Mouse (Mus musculus): ENCODE measurements around the gene Alg9.

Gene Alg9

DNA sequence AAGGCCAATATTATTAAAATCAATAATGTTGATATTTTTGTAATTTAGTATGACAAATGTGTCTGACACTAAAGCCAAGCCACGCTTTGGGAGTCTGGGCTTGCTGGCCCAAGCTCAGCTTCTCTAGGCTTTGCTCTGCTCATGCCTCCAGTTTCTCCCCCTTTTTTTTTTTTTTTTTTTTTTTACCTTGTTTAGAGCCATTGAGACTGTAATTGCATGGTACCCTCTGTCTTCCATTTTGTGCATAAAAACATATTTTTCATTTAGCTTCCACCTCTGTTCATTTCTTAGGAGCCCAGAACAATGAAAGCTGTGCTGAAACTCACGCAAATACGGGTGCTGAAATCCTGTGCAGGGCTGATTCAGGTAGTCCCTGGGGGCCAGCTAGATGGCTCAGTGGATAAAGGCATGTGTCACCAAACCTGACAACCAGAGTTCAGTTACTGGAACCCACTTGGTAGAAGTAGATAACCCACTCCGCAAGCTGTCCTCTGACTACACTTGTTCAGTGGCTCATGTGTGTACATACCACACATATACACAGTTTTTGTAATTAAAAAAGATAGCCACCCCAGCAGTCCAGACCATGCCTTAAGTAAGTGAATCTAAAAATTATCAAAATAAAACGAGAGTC, 80.4 kb downstream of the Alg9 start:
- no peak for DNase-seq

DNA sequence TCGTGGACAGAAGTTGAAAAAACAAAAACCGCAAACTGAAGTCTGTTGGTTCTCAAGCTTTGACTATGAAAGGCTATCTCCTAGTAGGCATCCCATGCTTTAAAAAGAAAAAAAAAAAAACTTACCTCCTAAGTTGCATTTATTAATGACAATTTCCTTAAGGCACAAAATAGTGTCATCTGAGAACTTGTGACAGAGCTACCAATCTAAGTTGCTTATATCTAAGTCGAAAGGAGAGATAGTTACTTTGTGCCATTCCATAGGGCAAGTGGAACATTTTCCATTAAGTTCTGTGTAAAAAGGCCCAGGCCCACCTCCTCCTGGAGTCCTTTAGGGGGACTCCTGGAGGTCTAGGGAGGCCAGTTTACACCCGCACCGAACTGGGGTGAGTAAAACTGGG, 81.0 kb downstream of the Alg9 start:
- no peak for DNase-seq

DNA sequence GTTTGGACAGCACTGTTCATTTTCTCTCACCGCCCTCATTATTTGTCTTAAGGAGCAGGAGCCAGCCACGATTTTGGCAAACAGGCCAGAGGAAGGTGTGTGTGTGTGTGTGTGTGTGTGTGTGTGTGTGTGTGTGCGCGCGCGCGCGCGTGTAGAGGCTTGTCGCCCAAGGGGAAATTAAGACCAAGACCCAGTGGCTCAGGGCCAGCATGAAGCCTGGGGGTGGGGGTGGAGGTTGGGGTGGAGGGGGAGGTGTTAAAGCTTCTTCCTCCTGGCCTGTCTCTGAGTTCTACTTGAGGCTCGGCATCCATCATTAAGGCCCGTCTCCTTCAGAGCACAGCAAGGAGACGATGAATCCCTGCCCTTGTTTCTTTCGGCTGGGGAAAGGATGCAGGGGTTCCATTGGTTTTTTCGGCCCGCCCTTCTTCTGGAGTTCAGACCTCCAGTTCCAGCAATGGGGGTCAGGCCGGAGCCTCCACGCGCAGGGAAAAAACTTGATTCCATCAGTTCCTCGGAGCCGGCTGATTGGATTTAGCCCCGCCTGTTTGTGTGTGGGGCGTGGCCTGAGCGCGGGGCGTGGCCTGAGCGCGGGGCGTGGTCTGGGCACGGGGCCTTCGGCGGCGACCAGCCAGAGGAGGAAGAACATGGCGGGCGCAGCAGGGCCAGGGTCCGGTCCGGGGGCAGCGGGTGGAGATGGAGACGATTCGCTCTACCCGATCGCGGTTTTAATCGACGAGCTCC, 81.7 kb downstream of the Alg9 start:
- peak; percentile 93 for DNase-seq

DNA sequence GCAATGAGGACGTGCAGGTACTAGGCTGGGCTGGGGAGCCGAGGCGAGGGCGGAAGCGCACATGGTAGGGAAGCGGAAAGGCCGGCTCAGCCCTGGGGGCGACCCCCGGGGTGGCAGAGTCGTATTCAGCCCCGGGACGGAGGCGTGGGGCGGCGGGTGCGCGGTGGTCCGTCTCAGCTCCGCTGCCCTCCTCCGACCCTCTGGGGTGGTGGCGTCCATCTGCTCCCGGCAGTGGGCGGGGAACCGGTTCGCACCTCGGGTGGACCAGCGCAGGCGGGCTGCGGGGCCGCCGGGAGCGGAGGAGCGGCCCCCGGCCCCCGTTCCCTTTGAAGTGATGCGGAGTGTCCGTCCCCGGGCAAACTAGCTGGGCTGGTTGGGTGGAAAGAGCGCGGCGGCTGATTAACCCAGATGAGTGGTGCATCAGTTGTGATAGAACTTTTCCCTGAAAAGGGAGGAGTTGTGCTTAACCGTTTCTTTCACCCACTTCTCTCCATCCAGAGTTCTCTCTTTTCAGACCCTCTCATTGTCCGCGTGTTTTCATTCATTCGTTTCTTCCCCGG, 82.3 kb downstream of the Alg9 start:
- DNase-seq = no peak

DNA sequence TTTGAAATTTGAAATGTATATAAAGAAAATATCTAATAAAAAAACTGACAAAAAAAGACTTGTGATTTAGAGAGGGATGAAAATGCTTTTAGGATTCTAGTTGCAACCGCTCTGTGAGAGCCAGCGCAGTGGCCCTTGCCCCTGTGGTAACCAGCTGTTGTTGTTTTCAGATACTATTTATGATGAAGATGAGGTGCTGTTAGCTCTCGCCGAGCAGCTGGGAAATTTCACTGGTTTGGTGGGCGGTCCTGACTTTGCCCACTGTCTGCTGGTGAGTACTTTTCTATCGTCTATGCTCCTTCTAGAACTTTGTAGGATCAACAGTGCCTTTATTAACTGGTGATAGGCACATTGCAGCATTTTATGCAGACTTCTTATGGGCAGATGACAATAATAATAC, 83.9 kb downstream of the Alg9 start:
- no peak for DNase-seq

DNA sequence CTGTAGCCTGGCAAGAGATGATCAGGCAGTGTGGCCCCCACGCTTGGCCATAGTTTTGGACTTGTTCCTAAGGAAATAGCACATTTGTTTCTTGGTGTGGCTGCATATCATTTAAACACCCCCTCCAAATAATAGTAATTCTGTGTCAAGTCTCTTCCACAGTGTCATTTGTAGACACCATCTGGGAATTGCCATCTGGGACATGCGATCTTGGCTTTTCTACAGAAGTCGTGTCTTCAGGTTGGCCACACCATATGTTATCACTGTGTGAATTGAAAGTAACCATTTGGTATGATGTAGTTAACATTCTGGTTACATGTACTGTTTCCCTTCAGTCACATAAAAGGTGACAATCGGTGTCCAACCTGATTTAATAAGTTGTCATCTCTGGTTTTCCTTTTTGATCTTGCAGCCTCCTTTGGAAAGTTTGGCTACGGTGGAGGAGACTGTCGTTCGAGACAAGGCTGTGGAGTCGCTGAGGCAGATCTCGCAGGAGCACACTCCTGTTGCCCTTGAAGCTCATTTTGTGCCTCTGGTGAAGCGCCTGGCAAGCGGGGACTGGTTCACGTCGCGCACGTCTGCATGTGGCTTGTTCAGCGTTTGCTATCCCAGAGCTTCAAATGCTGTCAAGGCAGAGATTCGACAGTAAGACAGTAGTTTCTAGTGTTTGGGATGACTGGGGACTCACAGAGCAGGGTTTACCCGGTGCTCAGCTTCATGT, 86.5 kb downstream of the Alg9 start:
- DNase-seq = no peak

DNA sequence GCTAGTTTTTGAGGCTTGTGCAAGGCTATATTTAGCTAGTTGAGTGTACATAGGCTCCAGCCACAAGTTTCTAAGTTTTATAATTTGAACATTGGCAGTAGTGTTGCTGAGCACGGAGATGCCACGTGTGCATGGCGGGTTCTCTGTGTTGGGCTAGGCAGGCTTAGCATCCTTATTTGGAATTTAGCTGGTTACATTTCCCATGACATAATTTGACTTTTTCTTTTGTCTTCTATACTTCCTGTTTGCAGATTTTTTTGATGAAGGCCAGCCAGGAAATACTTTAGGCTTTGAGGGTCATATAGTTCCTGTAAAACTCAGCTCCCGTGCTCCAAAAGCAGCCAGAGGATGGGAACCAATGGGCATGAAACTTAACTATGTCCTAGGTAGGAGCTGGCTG, 89.0 kb downstream of the Alg9 start:
- DNase-seq = no peak

DNA sequence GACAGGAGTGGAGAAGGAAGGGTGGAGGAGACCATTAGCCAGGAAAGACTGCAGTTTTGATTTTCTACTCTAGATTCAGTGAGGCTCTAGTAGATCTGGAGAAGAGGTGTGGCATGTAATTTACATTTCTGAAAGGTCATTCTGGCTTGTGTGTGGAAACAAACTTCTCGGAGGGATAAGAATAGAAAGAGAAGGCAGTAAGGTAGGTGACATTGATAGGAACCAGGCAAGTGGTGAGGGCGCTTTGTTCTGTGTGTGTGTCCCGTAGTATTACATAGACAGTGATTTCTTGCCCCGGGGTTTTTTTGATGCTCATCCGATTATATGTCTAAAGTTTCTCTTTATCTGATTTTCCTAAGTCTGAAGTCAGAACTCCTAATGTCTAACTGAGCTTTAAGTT, 90.1 kb downstream of the Alg9 start:
- no peak for DNase-seq

DNA sequence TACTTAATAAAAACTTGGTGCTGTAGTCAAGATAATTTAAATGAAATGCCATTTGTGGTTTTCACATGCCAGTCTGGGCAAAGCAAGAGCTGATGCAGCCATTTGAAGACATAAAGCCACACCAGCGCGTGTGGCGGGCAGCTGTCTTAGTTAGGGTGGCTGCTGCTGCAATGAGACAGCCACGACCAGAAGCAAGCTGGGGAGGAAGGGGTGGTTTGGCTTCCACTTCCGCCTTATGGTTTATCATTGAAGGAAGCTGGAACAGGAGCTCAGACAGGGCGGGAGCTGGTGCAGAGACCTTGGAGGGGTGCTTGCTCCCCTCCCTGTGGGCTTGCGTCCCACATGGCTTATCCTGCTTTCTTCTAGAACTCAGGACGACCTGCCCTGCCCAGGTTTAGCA, 91.0 kb downstream of the Alg9 start:
- peak; percentile 65 for DNase-seq

DNA sequence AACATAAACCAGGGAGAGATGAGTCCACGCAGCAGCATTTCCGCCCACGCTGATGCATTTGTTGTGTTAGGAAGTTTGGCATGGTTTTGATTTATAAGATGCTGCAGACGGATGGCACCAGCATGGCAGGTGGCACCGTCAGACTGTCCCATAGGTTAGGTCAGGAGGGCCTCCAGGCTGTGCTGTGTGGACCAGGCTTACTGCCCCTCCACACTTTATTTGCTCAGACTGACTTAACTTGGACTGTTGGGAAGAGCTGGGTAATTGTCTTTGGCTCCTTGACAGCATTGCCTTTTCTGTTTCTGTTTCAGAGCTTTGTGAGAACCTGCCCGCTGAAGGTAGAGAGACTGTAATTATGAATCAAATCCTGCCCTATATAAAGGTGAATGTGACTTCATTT, 92.2 kb downstream of the Alg9 start:
- no peak for DNase-seq

DNA sequence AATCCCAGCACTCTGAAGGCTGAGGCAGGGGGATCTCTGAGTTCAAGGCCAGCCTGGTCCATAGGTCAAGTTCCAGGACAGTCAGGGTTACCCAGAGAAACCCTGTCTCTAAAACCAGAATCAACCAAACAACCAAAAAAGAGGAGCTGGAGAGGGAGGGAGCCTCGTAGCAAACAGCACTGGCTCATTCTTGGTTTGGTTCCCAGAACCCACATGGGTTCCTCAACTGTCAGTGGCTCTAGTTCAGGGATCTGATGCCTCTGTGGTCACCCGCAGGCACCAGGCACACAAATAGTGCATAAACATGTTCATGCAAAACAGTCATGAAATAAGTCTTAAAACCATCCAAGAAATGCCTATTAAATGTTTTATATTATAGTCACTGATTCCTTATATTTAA, 93.4 kb downstream of the Alg9 start:
- DNase-seq = no peak

DNA sequence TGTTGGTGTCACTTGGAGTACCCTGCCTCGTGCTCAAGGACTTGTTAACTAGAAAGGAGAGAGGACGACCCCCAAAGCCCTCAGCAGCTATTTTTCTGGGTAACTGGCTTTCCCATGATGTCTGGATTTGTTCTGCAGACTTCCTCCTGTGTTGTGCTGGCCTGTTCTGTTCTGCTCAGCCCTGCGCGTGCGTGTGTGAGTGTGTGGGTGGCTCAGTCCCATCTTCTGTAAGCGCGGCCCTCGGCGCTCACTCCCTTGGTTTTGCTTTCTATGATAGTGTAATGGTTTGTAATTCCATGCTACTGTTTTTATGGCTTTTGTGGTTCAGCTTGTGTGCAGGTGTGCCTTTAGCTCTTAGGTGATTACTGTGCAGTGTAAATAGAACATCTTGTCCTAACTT, 98.4 kb downstream of the Alg9 start:
- DNase-seq = no peak

DNA sequence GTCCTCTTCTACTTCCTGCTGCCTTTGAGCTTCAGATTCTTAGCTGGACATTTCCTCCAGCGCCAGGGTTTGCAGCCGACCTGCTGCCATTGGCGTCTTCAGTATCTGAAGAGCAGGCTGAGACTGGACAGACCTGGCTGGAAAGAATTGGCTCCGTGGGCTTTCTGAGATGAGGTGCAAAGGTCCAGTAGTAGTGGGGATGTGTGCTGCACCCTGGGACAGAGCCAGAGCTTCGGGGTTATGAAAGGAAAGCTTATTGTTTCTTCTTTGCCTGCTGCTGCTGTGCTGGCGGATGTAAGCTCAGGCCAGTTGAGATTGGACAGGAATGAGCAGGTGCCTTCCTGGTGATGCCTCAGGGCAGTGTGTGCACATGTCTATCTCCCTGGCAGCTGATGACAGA, 99.2 kb downstream of the Alg9 start:
- no peak for DNase-seq

DNA sequence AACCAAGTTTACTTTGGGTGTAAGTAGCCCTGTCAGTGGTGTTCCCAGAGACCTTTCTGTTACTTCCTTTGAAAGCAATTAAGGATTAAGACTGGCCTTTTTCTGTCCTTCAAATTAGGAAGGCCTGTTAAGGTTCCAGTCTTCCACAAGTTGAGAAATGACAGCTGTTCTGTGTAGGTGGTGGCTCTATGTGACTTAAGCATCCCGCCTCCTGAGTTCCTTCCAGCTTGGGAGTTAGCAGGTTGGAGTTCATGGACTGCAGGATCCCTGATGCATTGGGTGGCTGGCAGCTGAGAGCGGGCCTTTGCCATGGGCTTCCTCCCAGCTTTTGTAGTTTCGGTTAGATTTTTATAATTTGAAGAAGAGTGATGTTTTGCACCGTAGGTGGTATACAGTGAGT, 100.7 kb downstream of the Alg9 start:
- DNase-seq = no peak

DNA sequence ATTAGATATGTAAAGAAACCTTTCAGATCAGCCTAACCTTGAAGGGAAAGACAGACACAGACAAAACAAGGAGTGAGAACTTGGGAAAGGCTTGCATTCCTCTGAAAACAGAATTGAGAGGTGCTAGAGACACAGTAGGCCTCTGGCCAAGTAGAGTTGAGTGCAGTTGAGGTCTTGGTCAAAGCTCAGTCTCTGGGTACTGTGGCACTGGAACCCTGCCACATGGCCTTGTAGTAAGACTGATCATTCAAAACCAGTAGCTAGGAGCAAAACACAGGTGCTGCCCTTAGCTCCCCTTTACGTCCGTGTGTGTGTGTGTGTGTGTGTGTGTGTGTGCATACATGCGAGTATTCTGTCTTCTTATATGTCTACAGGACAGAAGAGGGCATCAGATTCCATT, 101.5 kb downstream of the Alg9 start:
- DNase-seq = no peak

DNA sequence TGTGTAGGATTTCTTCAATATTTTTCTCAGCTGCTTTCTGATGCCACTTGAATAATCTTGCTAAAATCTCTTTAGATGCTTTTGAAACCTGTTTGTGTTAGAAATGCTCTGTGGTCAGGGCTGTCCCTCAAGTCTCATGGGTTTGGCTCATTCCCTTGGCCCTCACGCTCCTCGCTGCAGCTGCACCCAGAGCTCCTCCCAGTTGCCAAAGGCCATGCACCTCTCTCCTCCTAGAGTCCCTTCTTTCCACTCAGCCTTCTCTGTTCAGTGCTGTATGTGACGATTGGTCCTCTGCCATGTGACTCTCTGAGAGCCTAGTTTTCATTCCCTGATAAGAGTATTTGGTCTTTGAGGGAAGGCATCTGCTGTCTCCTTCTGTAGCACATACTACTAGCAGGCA, 102.6 kb downstream of the Alg9 start:
- no peak for DNase-seq

DNA sequence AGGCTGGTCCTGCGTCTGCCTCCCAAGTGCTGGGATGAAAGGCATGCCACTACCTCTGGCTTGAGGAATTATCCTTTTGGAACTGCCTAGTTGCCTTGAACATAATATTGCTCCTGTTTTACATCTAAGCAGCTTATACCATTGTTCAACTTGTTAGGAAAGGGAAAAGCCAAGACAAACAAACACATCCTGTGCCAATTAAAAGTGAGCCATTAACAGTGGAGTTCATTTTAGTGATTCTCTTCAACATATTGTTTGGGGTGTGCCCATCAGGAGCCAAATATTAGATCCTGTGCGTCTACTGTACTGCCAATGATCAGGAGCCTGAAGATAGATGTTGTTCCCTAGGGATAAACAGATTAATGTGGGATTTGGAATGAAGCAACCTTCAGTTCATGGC, 107.4 kb downstream of the Alg9 start:
- DNase-seq = no peak

DNA sequence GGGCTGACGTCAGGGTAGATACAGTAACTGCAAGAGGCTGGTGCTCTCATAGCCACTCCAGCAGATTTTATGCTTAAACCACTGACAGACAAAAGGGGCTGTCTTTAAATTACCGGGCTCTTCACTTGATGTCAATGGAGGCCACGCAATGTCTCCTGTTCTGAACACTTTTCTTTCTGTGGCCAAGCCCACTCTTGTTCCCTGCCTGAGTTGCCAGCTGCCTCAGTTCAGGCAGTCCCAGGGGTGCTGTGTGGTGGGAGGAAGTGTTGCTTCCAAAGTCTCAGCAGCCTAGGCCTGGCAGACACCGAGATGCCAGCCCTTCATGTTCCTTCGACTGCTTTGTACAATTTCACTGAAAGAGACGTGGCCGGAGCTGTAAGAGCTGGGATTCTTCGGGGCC, 109.3 kb downstream of the Alg9 start:
- DNase-seq = no peak

DNA sequence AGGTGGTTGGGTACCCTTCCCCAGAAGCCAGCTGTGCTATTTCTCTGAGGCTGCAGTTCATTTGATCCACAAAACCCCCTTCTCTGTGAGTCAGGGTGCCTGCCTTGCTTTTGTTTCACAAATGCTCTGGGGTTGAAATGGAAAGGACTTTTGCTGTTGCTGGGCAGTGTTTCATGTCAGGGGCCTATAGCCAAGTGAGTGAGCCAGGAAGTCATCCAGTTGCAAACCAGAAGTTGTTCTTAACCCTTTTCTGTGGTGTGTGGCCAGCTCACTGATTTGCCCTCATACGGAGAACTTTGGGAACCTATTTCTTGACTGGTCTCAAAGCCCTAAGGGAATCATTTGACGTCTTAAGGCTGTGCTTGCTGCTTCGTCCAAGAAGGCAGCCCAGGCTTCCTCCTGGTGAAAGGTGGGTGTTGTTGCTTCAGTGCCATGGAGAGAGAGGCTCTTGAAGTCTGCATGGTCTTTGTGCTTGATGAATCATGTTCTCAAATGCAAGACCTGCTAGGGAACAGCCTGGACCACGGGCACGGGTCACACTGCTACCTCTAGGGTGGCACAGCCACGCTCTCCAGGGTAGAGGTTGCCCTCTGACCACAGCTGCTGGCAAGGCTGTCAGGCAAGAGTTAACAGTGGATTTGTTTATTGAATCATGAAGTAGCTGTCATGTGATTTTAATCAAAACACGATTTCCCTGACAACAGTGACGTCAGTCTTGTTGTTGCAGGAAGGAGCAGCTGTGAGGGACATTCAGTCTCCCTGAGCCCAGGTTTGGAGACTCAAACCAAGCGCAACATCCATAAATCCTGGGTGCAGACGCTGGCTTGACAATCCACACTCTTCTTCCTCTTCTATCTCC, 110.2 kb downstream of the Alg9 start:
- DNase-seq = no peak

DNA sequence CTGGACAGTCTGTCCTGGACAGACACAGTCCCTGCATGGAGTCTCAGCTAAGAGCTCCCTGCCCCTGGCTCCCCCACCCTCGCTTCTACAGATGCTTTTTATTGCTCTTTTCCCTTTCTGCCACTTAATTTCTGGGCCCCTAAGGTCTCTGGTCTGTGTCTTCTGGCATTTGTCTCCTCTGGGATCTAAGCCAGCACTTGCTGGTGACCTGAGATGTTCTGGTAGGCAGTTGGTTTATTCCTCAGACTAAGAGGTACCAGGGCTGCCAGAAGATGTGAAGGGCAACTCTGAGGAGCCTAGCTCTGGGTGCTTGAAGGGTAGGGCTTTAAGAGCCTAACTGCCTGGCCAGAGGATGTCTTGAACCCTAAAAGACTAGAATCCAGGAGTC, 110.8 kb downstream of the Alg9 start:
- no peak for DNase-seq

DNA sequence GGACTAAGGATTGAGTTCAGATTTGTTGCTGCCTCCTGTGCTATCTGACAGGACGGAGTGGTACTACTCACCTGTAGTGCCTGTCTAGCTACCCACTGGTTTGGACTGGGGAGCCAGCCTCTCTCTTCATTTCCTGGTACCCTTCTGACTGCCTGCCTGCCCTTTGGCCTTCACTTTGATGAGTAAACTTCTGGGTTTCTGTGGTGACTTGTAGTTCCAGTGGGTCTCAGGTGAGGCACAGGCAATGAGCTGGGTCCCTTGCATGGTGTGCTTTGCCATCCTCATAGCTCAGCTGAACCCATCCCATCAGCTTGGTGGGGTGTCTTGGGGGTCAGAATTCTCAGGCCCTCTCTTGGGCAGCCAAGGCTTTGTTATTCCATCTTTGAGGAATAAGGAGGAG, 112.1 kb downstream of the Alg9 start:
- DNase-seq = no peak

DNA sequence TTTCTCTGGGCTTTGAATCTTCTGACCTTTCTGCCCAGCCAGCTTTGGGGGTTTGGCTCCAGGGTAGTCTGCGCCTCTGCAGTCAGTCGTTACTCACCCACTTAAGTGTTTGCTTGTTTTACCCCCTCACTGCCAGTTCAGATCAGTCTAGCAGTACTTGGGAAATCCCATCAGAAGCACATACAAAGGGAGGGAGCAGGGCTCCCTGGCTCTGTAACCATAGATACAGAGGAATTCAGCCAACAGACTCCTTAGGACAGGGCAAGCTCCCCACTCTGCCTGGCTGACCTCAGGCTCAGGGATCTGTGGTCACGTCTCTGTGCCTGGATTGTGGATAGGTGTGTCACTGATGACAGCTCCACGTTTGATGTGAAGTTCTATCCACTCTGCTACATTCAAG, 112.5 kb downstream of the Alg9 start:
- DNase-seq = no peak

DNA sequence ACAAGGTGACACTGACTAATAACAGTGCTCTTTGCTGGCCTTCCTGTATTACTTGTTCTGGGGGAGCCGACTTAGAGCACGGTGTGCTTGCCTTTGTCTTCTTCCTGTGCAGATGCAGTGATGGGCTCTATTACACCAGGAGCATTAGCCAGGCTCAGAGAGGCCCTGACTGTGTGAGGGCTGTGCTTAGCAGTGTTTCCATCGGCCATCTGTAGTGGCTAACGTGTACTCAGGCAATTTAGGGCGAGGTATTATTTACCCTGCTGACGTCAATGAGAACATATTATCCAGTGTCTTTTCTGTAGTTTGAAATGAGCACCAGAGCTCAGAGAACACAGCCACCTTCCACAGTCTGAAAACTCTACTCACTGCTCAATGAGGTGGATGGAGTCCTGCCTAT, 114.4 kb downstream of the Alg9 start:
- no peak for DNase-seq

Data from thymus, postnatal 14 days (tissue).